Mouse (Mus musculus) limb, embryonic 14.5 days (tissue): ENCODE data around the gene Ugt1a5. TPM values are rescaled to one million over a fixed set of nuclear protein-coding genes. Genes with fewer than 3 reads are reported as not detected.

ENCODE experiments used
- ATAC-seq: fragments of 200-750 bp; cut with Nextera tagmentation; 2 replicates; pipeline ENCODE4 v1.8.0; 2017; ENCODE audit warnings: low read depth, moderate number of reproducible peaks, moderate TSS enrichment; ENCODE audit not compliant: low FRiP score
- DNase-seq: peaks from one replicate; pipeline ENCODE4 v3.0.0-alpha.2; 2015; ENCODE audit warnings: low spot score
- H3K27ac ChIP-seq: fragments of 300-500 bp; sonication (generic); replicated peaks from 2 replicates; pipeline ENCODE4 v1.5.1; 2014; ENCODE audit warnings: low read depth, mild to moderate bottlenecking, low read length, moderate library complexity, mixed read lengths
- H3K27me3 ChIP-seq: fragments of 300-500 bp; sonication (generic); 2 replicates; pipeline ENCODE4 v1.6.1; 2014; ENCODE audit warnings: low read length, mixed read lengths; ENCODE audit not compliant: control insufficient read depth, insufficient read depth
- H3K36me3 ChIP-seq: fragments of 300-500 bp; sonication (generic); 2 replicates; pipeline ENCODE4 v1.6.1; 2014; ENCODE audit warnings: mild to moderate bottlenecking, low read length, moderate library complexity, mixed read lengths; ENCODE audit not compliant: control insufficient read depth, insufficient read depth
- H3K4me1 ChIP-seq: fragments of 300-500 bp; sonication (generic); 2 replicates; pipeline ENCODE4 v1.6.1; 2014; ENCODE audit warnings: antibody characterized with exemption, low read length, mixed read lengths; ENCODE audit not compliant: control insufficient read depth, insufficient read depth
- H3K4me2 ChIP-seq: fragments of 300-500 bp; sonication (generic); replicated peaks from 2 replicates; pipeline ENCODE4 v1.6.1; 2014; ENCODE audit warnings: low read depth, mild to moderate bottlenecking, low read length, moderate library complexity; ENCODE audit not compliant: severe bottlenecking
- H3K4me3 ChIP-seq: fragments of 300-500 bp; sonication (generic); replicated peaks from 2 replicates; pipeline ENCODE4 v1.5.1; 2014; ENCODE audit warnings: low read length
- H3K9ac ChIP-seq: fragments of 300-500 bp; sonication (generic); 2 replicates; pipeline ENCODE4 v1.6.1; 2014; ENCODE audit warnings: mild to moderate bottlenecking, low read depth, low read length, moderate library complexity; ENCODE audit not compliant: severe bottlenecking
- H3K9me3 ChIP-seq: fragments of 300-500 bp; sonication (generic); 2 replicates; pipeline ENCODE4 v1.6.1; 2016; ENCODE audit warnings: low read length; ENCODE audit not compliant: control insufficient read depth
- POLR2A ChIP-seq: fragments of 200-500 bp; IDR thresholded peaks from 2 replicates; pipeline ENCODE4 v1.8.0; 2012; ENCODE audit warnings: inconsistent platforms, mild to moderate bottlenecking, moderate library complexity, borderline replicate concordance; ENCODE audit not compliant: insufficient read depth, insufficient read length; ENCODE audit errors: extremely low read depth
- whole genome bisulfite sequencing: fragments of 180-500 bp; shearing (Covaris S2); extraction: QIAGEN DNeasy Blood & Tissue Kit; methylation state at CpG from one replicate; pipeline ENCODE4 v1.1.7; 2014; 5-methylcytosine and 5-hydroxymethylcytosine counted together
- polyA plus RNA-seq, 2 experiments: library from polyadenylated mRNA; depleted of rRNA in 1 of 2; stranded (reverse) in 1 of 2; unstranded in 1 of 2; fragments of >200 nt; fragmentation: Nextera tagmentation in 1 of 2; extraction: Ambion mirVana in 1 of 2; gene quantifications; 2 replicates each; pipeline versions ENCODE4 v1.2.1 to v1.2.3; 2012 to 2014

Gene Ugt1a5
- polyA plus RNA-seq, 2 experiments: 0.08 TPM; not detected in 1

DNA sequence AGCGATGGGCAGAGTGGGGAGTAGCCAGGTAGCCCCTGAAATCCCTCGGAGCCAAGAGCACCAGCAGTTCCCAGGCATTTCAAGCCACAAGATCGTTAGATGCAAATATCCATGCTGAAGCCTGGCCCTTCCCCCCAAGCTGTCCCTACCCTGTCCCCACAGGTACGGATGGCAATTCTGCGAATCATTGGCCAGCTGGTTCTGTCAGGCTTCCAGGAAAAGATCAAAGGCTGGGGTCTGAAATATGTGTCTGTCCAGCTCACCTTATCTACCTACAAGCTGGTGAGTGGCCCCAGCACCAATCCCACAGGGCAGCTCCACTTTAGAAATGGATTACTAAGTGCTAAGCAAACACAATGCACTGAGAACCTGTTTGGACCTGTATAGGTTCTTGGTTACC lies 71.5 kb downstream of the Ugt1a5 start:
- Histone ChIP-seq H3K9ac (no peak overlapping the region), H3K27me3 (no peaks in the 10 kb centered on the region), H3K9me3 (peaks cover 95% of the 10 kb centered on the region), H3K4me2 (no peak overlapping the region), H3K4me3 (no peak overlapping the region), H3K4me1 (no peaks in the 10 kb centered on the region), H3K36me3 (no peaks in the 10 kb centered on the region), H3K27ac (no peak overlapping the region)
- no peak for TF ChIP-seq POLR2A
- WGBS: 79% methylated on average over 5 of the region's 5 CpGs
- ATAC-seq: no peak
- DNase-seq: no peak

DNA sequence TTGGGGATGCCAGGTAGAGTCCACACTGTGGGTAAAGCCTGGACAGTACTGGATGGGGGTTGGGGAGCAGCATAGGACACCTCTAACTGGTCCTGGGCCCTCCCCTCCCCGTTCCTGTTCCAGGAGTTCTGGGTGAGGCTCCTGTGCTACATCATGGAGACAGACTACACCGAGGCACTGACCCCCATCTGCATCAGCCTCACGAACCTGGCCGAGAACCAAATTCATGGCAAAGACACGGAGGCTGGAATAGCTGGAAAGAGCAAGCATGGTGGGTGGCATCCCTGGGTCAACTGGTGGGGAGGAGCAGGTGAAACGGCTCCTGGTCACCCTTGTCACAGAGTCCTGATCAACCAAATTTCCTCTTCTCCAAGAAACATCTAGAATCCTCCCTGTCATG lies 73.0 kb downstream of the Ugt1a5 start:
- no peaks in the 10 kb centered on the region for H3K4me1 ChIP-seq
- H3K27ac ChIP-seq: no peak overlapping the region
- H3K9me3 ChIP-seq: peaks cover 94% of the 10 kb centered on the region
- no peak overlapping the region for H3K4me3 ChIP-seq
- DNase-seq (no peak), ATAC-seq (no peak)
- WGBS: 77% methylated on average over 6 of the region's 6 CpGs
- no peak overlapping the region for H3K9ac ChIP-seq
- no peaks in the 10 kb centered on the region for H3K36me3 ChIP-seq
- no peak overlapping the region for H3K4me2 ChIP-seq
- TF ChIP-seq POLR2A: no peak
- no peaks in the 10 kb centered on the region for H3K27me3 ChIP-seq

GRCm38 (mm10) chr1:88240072-88240471 lies 74.3 kb downstream of the Ugt1a5 start:
- no peaks in the 10 kb centered on the region for H3K36me3 ChIP-seq
- H3K27ac ChIP-seq: no peak overlapping the region
- TF ChIP-seq POLR2A: no peak
- H3K9me3 ChIP-seq: peaks cover 93% of the 10 kb centered on the region
- ATAC-seq: no peak
- no peak overlapping the region for H3K4me2 ChIP-seq
- H3K4me3 ChIP-seq: no peak overlapping the region
- no peaks in the 10 kb centered on the region for H3K27me3 ChIP-seq
- WGBS: 70% methylated on average over 5 of the region's 5 CpGs
- no peak for DNase-seq
- no peak overlapping the region for H3K9ac ChIP-seq
- no peaks in the 10 kb centered on the region for H3K4me1 ChIP-seq

DNA sequence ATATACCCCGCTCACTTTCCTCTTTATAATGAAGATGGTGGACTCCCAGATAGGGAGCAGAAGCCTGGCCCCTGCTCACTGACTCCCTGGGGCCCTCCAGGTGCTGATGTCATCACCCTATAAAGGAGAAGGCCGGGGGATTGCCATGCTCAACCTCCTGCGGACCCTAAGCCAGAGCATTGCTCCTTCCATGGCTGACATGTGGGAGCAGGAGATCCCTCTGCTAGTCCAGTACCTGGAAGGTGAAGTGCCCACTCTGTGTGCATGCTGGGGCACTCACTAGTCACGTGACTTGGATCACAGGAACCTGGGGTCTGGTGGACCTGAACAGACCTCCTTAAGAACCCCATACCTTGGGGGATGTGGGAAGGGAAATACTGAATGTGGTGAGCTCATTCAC lies 74.8 kb downstream of the Ugt1a5 start:
- ATAC-seq: no peak
- 75% methylated on average over 4 of the region's 4 CpGs for WGBS
- no peak for TF ChIP-seq POLR2A

DNA sequence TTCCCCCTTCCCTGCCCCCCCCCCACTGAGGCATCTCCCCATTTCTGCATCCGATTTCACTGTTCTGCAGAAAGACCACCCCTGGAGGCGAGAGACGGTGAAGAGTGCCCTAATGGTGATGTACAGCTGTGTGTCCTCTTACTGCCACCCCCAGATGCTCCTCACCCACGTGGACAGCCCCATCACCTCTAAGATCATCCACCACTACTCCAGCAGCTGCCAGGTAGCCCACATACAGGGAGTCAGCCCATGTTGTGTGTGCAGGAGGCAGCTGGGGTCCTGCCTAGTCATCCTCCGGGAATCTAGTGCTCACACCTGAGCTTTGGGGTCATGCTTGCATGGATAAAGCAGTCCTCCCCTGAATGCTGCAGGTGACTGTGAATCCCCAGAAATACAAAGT lies 78.0 kb downstream of the Ugt1a5 start:
- WGBS: 60% methylated on average over 5 of the region's 5 CpGs
- ATAC-seq: no peak
- Histone ChIP-seq H3K4me1 (no peaks in the 10 kb centered on the region), H3K36me3 (no peaks in the 10 kb centered on the region), H3K27ac (no peak overlapping the region), H3K9me3 (peaks cover 94% of the 10 kb centered on the region), H3K27me3 (no peaks in the 10 kb centered on the region), H3K4me3 (no peak overlapping the region), H3K9ac (no peak overlapping the region), H3K4me2 (no peak overlapping the region)
- DNase-seq: no peak
- TF ChIP-seq POLR2A: no peak

More for the DNA sequence above, 74.8 kb downstream of the Ugt1a5 start:
- Histone ChIP-seq H3K4me3 (no peak overlapping the region), H3K4me1 (no peaks in the 10 kb centered on the region), H3K9me3 (peaks cover 93% of the 10 kb centered on the region), H3K36me3 (no peaks in the 10 kb centered on the region), H3K9ac (no peak overlapping the region), H3K4me2 (no peak overlapping the region), H3K27ac (no peak overlapping the region), H3K27me3 (no peaks in the 10 kb centered on the region)
- DNase-seq: no peak

- Histone ChIP-seq H3K4me3 (no peak overlapping the region), H3K27me3 (no peaks in the 10 kb centered on the region), H3K4me1 (no peaks in the 10 kb centered on the region), H3K36me3 (no peaks in the 10 kb centered on the region), H3K4me2 (no peak overlapping the region), H3K9ac (no peak overlapping the region), H3K9me3 (peaks cover 94% of the 10 kb centered on the region), H3K27ac (no peak overlapping the region)
- TF ChIP-seq POLR2A: no peak
- DNase-seq: no peak
- no peak for ATAC-seq
- WGBS: 75% methylated on average over 6 of the region's 6 CpGs
Measured at GRCm38 (mm10) chr1:88245881-88246280, 80.1 kb downstream of the Ugt1a5 start.
